Mouse (Mus musculus) small intestine, adult 2 months (tissue): ENCODE data around the gene Reln.

Source experiments
- CTCF ChIP-seq: fragments of 200-500 bp; IDR thresholded peaks from 2 replicates; pipeline ENCODE4 v1.5.1; 2012; ENCODE audit warnings: low read depth, mild to moderate bottlenecking, control low read depth, inconsistent platforms, low read length, moderate library complexity, mixed read lengths; ENCODE audit not compliant: insufficient replicate concordance, insufficient read length; ENCODE audit errors: extremely low read depth
- POLR2A ChIP-seq: fragments of 200-500 bp; IDR thresholded peaks from 2 replicates; pipeline ENCODE4 v1.6.1; 2012; ENCODE audit warnings: low read depth, mild to moderate bottlenecking, control low read depth, inconsistent platforms, low read length, moderate library complexity

DNA sequence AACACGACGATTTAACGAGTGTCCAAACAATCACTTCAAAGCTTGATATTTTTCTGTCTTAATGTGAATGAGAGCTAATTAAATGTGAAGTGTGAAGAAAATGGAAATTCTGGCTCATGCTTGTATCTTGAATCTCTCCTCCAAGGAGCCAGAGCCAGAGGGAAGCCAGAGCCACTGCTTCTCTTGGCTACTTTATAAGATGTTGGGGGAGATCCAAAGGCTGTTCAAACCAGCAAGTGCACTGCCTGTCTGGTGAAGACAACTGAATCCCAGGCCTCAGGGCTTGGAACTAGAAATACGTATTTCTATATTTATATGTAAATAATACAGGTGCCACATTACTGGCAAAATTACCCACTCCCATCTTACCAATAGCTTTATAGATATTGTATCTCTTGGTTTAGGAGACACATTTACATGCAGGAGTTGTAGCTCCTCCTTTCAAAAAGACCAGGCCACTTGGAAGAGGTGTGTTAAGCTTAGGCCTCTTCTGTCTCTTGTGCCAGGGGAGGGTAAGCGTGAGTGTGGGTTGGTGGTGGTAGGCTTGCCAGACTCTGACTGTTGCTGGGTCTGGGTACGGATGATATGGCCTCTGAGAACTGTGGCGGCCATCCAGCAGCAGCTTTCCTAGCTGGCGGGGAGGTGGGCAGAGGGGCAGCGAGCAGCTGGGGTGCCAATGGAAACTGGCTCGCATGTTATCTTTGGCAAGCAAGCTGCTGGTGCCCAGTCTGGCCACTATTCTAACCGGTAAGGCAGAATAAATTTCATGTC, 395.6 kb downstream of the Reln start:
- TF ChIP-seq POLR2A (no peak), CTCF (no peak)
